Mouse (Mus musculus) cerebellum, adult 2 months (tissue): ENCODE results near the gene Hist1h2bl.

Source experiments
- CTCF ChIP-seq: fragments of 200-500 bp; IDR thresholded peaks from 2 replicates; pipeline ENCODE4 v1.5.1; 2011; ENCODE audit warnings: low read depth, mild to moderate bottlenecking, control low read depth, low read length, moderate library complexity, borderline replicate concordance; ENCODE audit not compliant: insufficient read depth
- POLR2A ChIP-seq: fragments of 200-500 bp; IDR thresholded peaks from 2 replicates; pipeline ENCODE4 v1.6.1; 2011; ENCODE audit warnings: low read length, control low read depth, borderline replicate concordance; ENCODE audit not compliant: insufficient read depth

DNA sequence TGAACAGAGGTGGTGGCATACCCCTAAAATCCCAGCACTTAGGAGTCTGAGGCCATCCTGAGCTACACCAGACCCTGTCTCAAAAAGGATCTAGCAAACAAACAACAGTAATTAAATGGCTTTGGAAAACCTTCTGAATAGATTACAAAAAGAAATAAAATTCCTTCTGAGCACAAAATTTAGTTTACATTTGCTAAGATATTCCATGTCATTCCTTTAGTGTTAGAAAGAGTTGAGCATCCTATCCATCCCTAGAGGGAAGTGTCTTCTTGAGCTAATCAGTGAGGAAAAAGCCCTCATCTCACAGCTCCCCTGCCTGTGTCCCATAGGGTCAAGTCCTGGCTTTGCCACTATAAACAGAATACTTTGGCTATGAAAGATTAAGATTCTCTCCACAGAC, 18.1 kb downstream of the Hist1h2bl start, which contains the start of gene Olfr1359:
- TF ChIP-seq CTCF (no peak), POLR2A (no peak)
